Comparison of ENCODE assay signal across 9 mouse cellular contexts in the genomic region with DNA sequence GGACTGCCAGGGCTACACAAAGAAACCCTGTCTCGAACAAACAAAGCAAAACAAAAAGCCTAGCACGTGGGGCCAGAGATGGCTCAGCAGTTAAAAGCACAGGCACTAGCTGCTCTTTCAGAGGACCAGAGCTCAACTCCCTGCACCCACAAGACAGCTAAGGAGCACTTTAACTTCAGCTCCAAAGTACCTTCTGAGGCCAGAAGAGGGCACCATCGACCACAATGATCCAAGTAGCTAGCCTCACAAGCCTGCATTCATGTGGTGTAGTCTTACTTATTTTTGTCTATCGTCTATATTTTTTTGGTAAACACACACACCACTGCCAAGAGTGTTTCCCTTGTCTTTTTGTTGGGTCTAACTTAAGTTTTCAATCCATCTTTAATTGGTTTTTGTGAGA. TPM values are rescaled to one million over a fixed set of nuclear protein-coding genes. Genes with fewer than 3 reads are reported as not detected.
DNase-seq lines count a peak whose midpoint lies in the region; TF ChIP-seq lines count a peak whose summit lies in the region.
"Had no signal": no experiment of that assay in that cellular context is flagged by ENCODE, and none has a peak within 500 bp of the region (broad histone marks: within the 10 kb centered on the region; RNA-seq: fewer than 3 reads in every experiment).

No protein-coding gene starts in this region.

- no peak overlapping the region for H3K4me3 ChIP-seq in left cerebral cortex, adult 2 months

- peak; percentile 59 for TF ChIP-seq CTCF in left cerebral cortex, adult 2 months (IDR thresholded peaks at IDR 0.05)

- intact Hi-C loops in left cerebral cortex, adult 2 months (cut with DNase I): loop anchor here (5.0 kb wide), 1 partner anchor 1753 kb away; no protein-coding TSS in a partner anchor
- intact Hi-C loops in left cerebral cortex, postnatal 10 days (cut with DNase I): loop anchor here (10.0 kb wide), 2 partner anchors 156 to 1756 kb away; no protein-coding TSS in a partner anchor

- no peak for DNase-seq in left cerebral cortex, adult 2 months (ENCODE audit: extremely low spot score in 1 of 2, low spot score in 2 of 2)
- DNase-seq in left cerebral cortex, postnatal 10 days (ENCODE audit: extremely low spot score in 1 of 2, low spot score in 2 of 2): no peak
- peak; percentile 57 for DNase-seq in MEL-GATA-1-ER (ENCODE audit: extremely low read depth, low read depth)
- DNase-seq in embryo, embryonic 10 days (ENCODE audit: low spot score): peak; percentile 51
- peak; percentile 21 for DNase-seq in lung, postnatal 25 days (ENCODE audit: low spot score)
- no peak for DNase-seq in left cerebral cortex, adult 8-10 months (ENCODE audit: low spot score in 2 of 2)
- DNase-seq in left cerebral cortex, adult 18-20 months (ENCODE audit: low spot score in 2 of 2): no peak
- no peak for DNase-seq in gastrocnemius, postnatal 4 days (ENCODE audit: low spot score in 2 of 2)

- no peak overlapping the region for H3K27ac ChIP-seq in left cerebral cortex, adult 2 months
- H3K27ac ChIP-seq: macrophage had no signal

RNA-seq across cellular contexts. Expression of a gene that starts 14.1 kb away (rescaled TPM):
- total RNA-seq in left cerebral cortex, adult 2 months (2021): 10 to 100 TPM; 26.1 to 28.7 TPM
- total RNA-seq in left cerebral cortex, postnatal 10 days (2021): 10 to 100 TPM; 23.4 to 24.6 TPM
- total RNA-seq in left cerebral cortex, adult 8-10 months (2022): 10 to 100 TPM; 29.0 to 31.0 (median 30.1) TPM
- total RNA-seq in left cerebral cortex, adult 18-20 months (2021): 10 to 100 TPM; 27.1 to 28.1 TPM
- total RNA-seq in gastrocnemius, postnatal 4 days (2021): 10 to 100 TPM; 66.5 to 68.1 TPM

RNA-seq across cellular contexts. Expression of a gene that starts 36.3 kb away (rescaled TPM):
- 100 to 1,000 TPM; 314 to 321 TPM for total RNA-seq in left cerebral cortex, adult 2 months (2021)
- 100 to 1,000 TPM; 676 to 711 TPM for total RNA-seq in left cerebral cortex, postnatal 10 days (2021)
- 100 to 1,000 TPM; 313 to 317 (median 316) TPM for total RNA-seq in left cerebral cortex, adult 8-10 months (2022)
- 100 to 1,000 TPM; 325 TPM for total RNA-seq in left cerebral cortex, adult 18-20 months (2021)
- total RNA-seq in gastrocnemius, postnatal 4 days (2021): 100 to 1,000 TPM; 173 to 200 TPM

RNA-seq across cellular contexts. Expression of a gene that starts 53.3 kb away (rescaled TPM):
- under 1 TPM in 1 of 2 experiments, not detected in 1; 0.40 TPM for total RNA-seq in left cerebral cortex, adult 2 months (2021)
- 1 to 10 TPM in 1 of 2 experiments, not detected in 1; 1.2 TPM for total RNA-seq in left cerebral cortex, postnatal 10 days (2021)
- total RNA-seq in left cerebral cortex, adult 8-10 months (2022): 1 to 10 TPM in 1 of 4 experiments, under 1 TPM in 3; 0.39 to 1.5 (median 0.74) TPM
- under 1 TPM; 0.45 to 0.72 TPM for total RNA-seq in left cerebral cortex, adult 18-20 months (2021)
- total RNA-seq in gastrocnemius, postnatal 4 days (2021): 1 to 10 TPM; 2.2 to 3.8 TPM

Comparison
In these comparisons a context has a peak if more than half of its experiments do, and no peak if none do; other contexts are left out.
1. DNase-seq: peak in MEL-GATA-1-ER (single experiment), embryo, embryonic 10 days (single experiment) and lung, postnatal 25 days (single experiment); none in left cerebral cortex, adult 2 months (0 of 2), left cerebral cortex, postnatal 10 days (0 of 2), left cerebral cortex, adult 8-10 months (0 of 2), left cerebral cortex, adult 18-20 months (0 of 2) and gastrocnemius, postnatal 4 days (0 of 2).